Mouse (Mus musculus) neural tube, embryonic 11.5 days (tissue): ENCODE data around the gene Gse1. TPM values are rescaled to one million over a fixed set of nuclear protein-coding genes. Genes with fewer than 3 reads are reported as not detected.
A peak's percentile ranks its signal among the peaks of the same experiment; 100 is the strongest.

ENCODE experiments used
- ATAC-seq: fragments of 200-750 bp; cut with Nextera tagmentation; 2 replicates; pipeline ENCODE4 v1.8.0; 2017; ENCODE audit warnings: moderate number of reproducible peaks, mild to moderate bottlenecking, moderate TSS enrichment, moderate library complexity; ENCODE audit not compliant: insufficient read depth, low FRiP score, low TSS enrichment
- DNase-seq: peaks from one replicate; pipeline ENCODE4 v3.0.0-alpha.2; 2015; ENCODE audit warnings: low spot score
- H3K27ac ChIP-seq: fragments of 300-500 bp; sonication (generic); 2 replicates; pipeline ENCODE4 v1.5.1; 2014; ENCODE audit warnings: low read depth, mild to moderate bottlenecking, low read length
- H3K27me3 ChIP-seq: fragments of 300-500 bp; sonication (generic); 2 replicates; pipeline ENCODE4 v1.6.1; 2014; ENCODE audit warnings: mild to moderate bottlenecking, low read length, mixed read lengths; ENCODE audit not compliant: control insufficient read depth, insufficient read depth
- H3K36me3 ChIP-seq: fragments of 300-500 bp; sonication (generic); 2 replicates; pipeline ENCODE4 v1.6.1; 2014; ENCODE audit warnings: mild to moderate bottlenecking, low read length, moderate library complexity, mixed read lengths; ENCODE audit not compliant: control insufficient read depth, insufficient read depth
- H3K4me1 ChIP-seq: fragments of 300-500 bp; sonication (generic); 2 replicates; pipeline ENCODE4 v1.6.1; 2014; ENCODE audit warnings: low read length, mixed read lengths; ENCODE audit not compliant: control insufficient read depth, insufficient read depth
- H3K4me2 ChIP-seq: fragments of 300-500 bp; sonication (generic); 2 replicates; pipeline ENCODE4 v1.6.1; 2014; ENCODE audit warnings: low read depth, mild to moderate bottlenecking, moderate library complexity
- H3K4me3 ChIP-seq: fragments of 300-500 bp; sonication (generic); 2 replicates; pipeline ENCODE4 v1.5.1; 2014; ENCODE audit warnings: low read depth, low read length
- H3K9ac ChIP-seq: fragments of 300-500 bp; sonication (generic); 2 replicates; pipeline ENCODE4 v1.6.1; 2014; ENCODE audit warnings: mild to moderate bottlenecking, low read length
- H3K9me3 ChIP-seq: fragments of 300-500 bp; sonication (generic); 2 replicates; pipeline ENCODE4 v1.6.1; 2016; ENCODE audit warnings: low read length; ENCODE audit not compliant: control insufficient read depth
- WGBS: fragments of 180-500 bp; shearing (Covaris S2); extraction: QIAGEN DNeasy Blood & Tissue Kit; methylation state at CpG from one replicate; pipeline ENCODE4 v1.1.7; 2014; 5-methylcytosine and 5-hydroxymethylcytosine counted together
- polyA plus RNA-seq: library from polyadenylated mRNA; unstranded; fragments of >200 nt; fragmentation: Nextera tagmentation; extraction: Ambion mirVana; gene quantifications from 2 replicates; pipeline ENCODE4 v1.2.1, GENCODE M21; 2014

Gse1 gene
- polyA plus RNA-seq, 1 experiment from 2014 or later = 33.5 TPM

- Histone ChIP-seq H3K4me1 (peaks cover 66% of the 10 kb centered on the region), H3K4me2 (0 out of 2 replicates have a peak overlapping the region, but pooled peaks have one; percentile 11), H3K9me3 (no peaks in the 10 kb centered on the region), H3K27me3 (no peaks in the 10 kb centered on the region), H3K9ac (peak overlapping the region; percentile 19), H3K36me3 (no peaks in the 10 kb centered on the region), H3K4me3 (no peak overlapping the region), H3K27ac (peak overlapping the region; percentile 55; the same call in 1 of the 2 replicates)
- DNase-seq (peak; percentile 80), ATAC-seq (no peak)
- 4% methylated on average over 13 of the region's 13 CpGs for WGBS
Measured at GRCm38 (mm10) chr8:120300601-120301141, 72.4 kb downstream of the Gse1 start.

DNA sequence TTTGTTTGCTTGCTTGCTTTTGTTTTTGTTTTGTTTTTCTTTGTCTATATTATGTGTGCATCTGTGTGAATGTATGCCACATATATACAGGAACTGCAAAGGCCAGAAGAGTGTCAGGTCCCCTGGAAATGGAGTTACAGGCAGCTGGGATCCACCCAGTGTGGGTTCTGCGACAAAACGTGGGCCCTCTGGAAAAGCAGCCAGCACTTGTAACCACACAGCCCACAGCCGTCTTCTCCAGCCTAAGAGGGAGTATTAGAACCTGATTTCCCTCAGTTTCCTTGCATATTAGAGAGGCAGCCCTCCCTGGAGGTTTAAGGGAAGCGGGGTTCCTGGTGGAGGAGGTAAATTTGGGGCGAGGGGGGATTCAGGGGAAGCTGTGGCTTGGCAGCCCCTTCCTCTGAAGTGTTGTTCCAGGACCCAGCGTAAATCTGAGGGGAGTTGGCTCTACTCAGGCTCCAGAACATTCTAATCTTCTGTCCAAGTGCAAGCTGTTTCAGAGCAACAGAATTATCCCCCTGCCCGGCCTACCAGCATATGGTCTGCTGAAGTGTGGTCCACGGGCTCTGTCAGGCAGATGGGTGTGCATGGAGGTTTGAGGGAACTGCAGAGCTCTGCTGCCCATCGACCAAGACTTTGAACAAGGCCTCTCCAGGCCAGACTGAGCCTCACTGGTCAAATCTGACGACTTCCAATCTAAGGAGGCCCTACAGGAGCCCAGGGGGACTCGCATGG, 74.9 kb downstream of the Gse1 start:
- H3K9me3 ChIP-seq = no peaks in the 10 kb centered on the region
- no peak overlapping the region for H3K4me3 ChIP-seq
- H3K36me3 ChIP-seq = no peaks in the 10 kb centered on the region
- no peak overlapping the region for H3K4me2 ChIP-seq
- 69% methylated on average over 11 of the region's 11 CpGs for WGBS
- ATAC-seq (no peak), DNase-seq (no peak)
- H3K27ac ChIP-seq = peak overlapping the region; percentile 9
- peaks cover 52% of the 10 kb centered on the region for H3K4me1 ChIP-seq
- H3K9ac ChIP-seq = peak overlapping the region; percentile 24; the same call in 1 of the 2 replicates
- no peaks in the 10 kb centered on the region for H3K27me3 ChIP-seq

DNA sequence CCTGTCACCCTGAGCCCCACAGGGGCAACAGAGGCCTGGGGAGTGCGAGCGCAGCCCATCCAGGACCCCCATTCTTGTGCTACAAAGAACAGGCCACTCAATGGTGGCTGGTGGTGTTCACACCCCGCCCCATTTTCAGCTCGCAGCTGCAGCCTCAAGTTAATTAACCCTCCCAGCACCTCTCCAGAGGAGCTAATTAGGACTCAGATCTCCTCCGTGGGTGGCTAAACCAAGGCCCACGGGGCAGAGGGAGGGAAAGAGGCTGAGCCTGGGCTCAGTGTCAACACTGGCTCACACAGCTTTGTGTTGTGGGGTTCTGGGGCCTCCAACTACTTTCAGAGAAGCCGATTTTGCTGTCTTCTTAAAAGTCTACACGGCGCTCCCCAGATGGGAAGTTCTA, 75.8 kb downstream of the Gse1 start:
- H3K9me3 ChIP-seq = no peaks in the 10 kb centered on the region
- H3K27ac ChIP-seq = peak overlapping the region; percentile 9
- DNase-seq (no peak), ATAC-seq (no peak)
- peak overlapping the region; percentile 1; the same call in 1 of the 2 replicates for H3K9ac ChIP-seq
- no peaks in the 10 kb centered on the region for H3K36me3 ChIP-seq
- WGBS = 26% methylated on average over 9 of the region's 9 CpGs
- peaks cover 52% of the 10 kb centered on the region for H3K4me1 ChIP-seq
- H3K4me3 ChIP-seq = no peak overlapping the region
- H3K27me3 ChIP-seq = no peaks in the 10 kb centered on the region
- no peak overlapping the region for H3K4me2 ChIP-seq

DNA sequence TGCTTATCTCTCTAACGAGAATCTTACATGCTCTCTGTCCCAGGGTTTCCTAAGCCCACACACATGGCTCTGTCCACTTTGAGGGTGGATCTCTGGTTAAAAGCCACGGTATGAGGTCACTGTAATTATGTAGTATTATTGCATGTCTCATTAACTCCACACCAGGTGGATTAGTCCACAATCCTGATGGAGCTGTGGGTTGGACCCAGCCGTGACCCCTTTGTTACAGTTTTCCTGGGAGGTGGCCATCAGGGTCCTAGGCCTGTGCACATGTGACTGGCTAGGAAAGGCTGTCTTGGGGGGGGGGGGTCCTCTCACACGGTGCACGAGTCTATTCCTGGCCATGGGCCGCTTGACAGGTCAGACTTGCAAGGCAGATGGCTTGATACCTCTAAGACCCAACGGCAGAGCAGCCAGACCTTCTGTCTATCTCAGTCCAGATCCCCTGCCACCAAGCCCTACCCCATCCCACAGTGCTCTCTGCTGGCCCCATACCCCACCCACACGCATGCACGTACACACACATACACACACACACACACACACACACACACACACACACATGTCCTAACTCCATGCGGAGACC, 77.6 kb downstream of the Gse1 start:
- H3K4me1 ChIP-seq = peaks cover 47% of the 10 kb centered on the region
- WGBS = 79% methylated on average over 10 of the region's 10 CpGs
- no peak for ATAC-seq

DNA sequence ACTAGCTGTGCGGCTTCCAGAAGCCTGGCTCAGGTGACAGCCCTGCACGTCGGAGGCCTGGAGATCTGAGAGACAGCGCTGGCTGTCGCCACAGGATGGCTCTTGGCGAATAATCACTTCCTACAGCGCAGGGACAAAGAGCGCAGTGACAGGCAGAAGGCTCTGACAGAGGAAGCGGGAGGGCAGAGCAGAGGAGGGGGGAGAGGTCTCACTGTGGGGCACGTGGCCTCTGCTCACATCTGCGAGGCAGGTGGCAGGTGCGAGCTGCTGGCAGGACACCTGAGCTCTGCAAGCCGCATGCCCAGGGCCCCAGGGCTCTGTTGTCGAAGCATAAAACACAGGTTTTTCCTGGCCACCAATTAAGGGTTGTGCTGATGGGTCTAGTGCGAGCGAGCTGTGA, 78.8 kb downstream of the Gse1 start:
- H3K4me3 ChIP-seq = no peak overlapping the region
- WGBS = 6% methylated on average over 16 of the region's 16 CpGs
- no peak overlapping the region for H3K4me2 ChIP-seq
- H3K9me3 ChIP-seq = no peaks in the 10 kb centered on the region
- DNase-seq (peak; percentile 70), ATAC-seq (peak; percentile 27; the same call in 1 of the 2 replicates)
- no peaks in the 10 kb centered on the region for H3K27me3 ChIP-seq
- H3K27ac ChIP-seq = peak overlapping the region; percentile 49; the same call in 1 of the 2 replicates
- H3K36me3 ChIP-seq = no peaks in the 10 kb centered on the region
- peaks cover 44% of the 10 kb centered on the region for H3K4me1 ChIP-seq
- H3K9ac ChIP-seq = peak overlapping the region; percentile 35

More for the DNA sequence above, 77.6 kb downstream of the Gse1 start:
- DNase-seq = no peak
- Histone ChIP-seq H3K4me3 (no peak overlapping the region), H3K4me2 (no peak overlapping the region), H3K27ac (no peak overlapping the region), H3K9me3 (no peaks in the 10 kb centered on the region), H3K36me3 (no peaks in the 10 kb centered on the region), H3K9ac (no peak overlapping the region), H3K27me3 (no peaks in the 10 kb centered on the region)

DNA sequence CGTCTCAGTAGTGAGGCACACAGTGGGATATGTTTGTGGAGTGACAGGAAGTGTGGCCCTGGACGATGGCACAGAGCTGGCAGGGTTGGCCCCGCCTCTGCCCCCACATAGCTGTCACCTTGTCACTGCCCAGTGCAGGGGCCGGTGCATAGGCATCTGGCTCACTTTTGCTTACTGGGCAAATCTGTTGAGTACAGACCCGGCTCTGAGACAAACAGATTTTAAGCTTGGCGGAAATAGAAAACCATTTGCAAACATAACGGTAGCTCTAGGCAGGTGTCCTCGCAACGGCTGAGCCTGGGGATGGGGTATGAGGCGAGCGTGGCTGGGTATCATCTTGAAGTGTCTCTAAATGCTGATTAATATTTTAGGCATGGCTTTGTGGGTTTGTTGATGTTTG, 79.3 kb downstream of the Gse1 start:
- Histone ChIP-seq H3K27me3 (no peaks in the 10 kb centered on the region), H3K4me1 (peaks cover 44% of the 10 kb centered on the region), H3K9ac (peak overlapping the region; percentile 35), H3K4me3 (no peak overlapping the region), H3K9me3 (no peaks in the 10 kb centered on the region), H3K27ac (peak overlapping the region; percentile 17; the same call in 1 of the 2 replicates), H3K4me2 (no peak overlapping the region), H3K36me3 (no peaks in the 10 kb centered on the region)
- 43% methylated on average over 11 of the region's 11 CpGs for whole genome bisulfite sequencing
- DNase-seq (no peak), ATAC-seq (no peak)

- no peak for ATAC-seq
- H3K9ac ChIP-seq = no peak overlapping the region
- no peaks in the 10 kb centered on the region for H3K36me3 ChIP-seq
- H3K27me3 ChIP-seq = no peaks in the 10 kb centered on the region
- no peak overlapping the region for H3K4me2 ChIP-seq
- no peak for DNase-seq
- H3K27ac ChIP-seq = peak overlapping the region; percentile 21; the same call in 1 of the 2 replicates
- 33% methylated on average over 8 of the region's 8 CpGs for WGBS
- no peaks in the 10 kb centered on the region for H3K9me3 ChIP-seq
- no peak overlapping the region for H3K4me3 ChIP-seq
- peaks cover 44% of the 10 kb centered on the region for H3K4me1 ChIP-seq
Measured at GRCm38 (mm10) chr8:120308131-120308530, 79.9 kb downstream of the Gse1 start.

- Histone ChIP-seq H3K27ac (peak overlapping the region; percentile 21; the same call in 1 of the 2 replicates), H3K4me2 (no peak overlapping the region), H3K4me3 (no peak overlapping the region), H3K27me3 (no peaks in the 10 kb centered on the region), H3K36me3 (no peaks in the 10 kb centered on the region), H3K9ac (no peak overlapping the region), H3K4me1 (peaks cover 41% of the 10 kb centered on the region), H3K9me3 (no peaks in the 10 kb centered on the region)
- DNase-seq (no peak), ATAC-seq (no peak)
- 62% methylated on average over 9 of the region's 9 CpGs for WGBS
Measured at GRCm38 (mm10) chr8:120308553-120308952, 80.3 kb downstream of the Gse1 start.
